Mouse (Mus musculus) heart, postnatal 14 days (tissue): ENCODE data around the gene Slc15a5. TPM values are rescaled to one million over a fixed set of nuclear protein-coding genes. Genes with fewer than 3 reads are reported as not detected.

Experiments
- DNase-seq, 2 experiments: peaks; one replicate each; pipeline ENCODE4 v3.0.0; 2021 to 2022
- intact Hi-C: fragments of 180-260 bp; cut with DNase I; formaldehyde crosslinking; loops from one replicate; pipeline ENCODE4 v1.15.1; 2025
- total RNA-seq, 2 experiments: library from RNA; stranded (reverse); gene quantifications; 2 replicates each; pipeline ENCODE4 v1.2.3; 2021

The Slc15a5 gene
- total RNA-seq, 2 experiments from 2014 or later, result not detected

- intact Hi-C loops, result no loop called here
- no peak for DNase-seq
Measured at GRCm38 (mm10) chr6:138070720-138071504, 8.8 kb downstream of the Slc15a5 start.

GRCm38 (mm10) chr6:138069921-138070320 is 9.8 kb downstream of the Slc15a5 start:
- intact Hi-C loops, result no loop called here
- no peak for DNase-seq

GRCm38 (mm10) chr6:138055572-138055971 is 24.1 kb downstream of the Slc15a5 start:
- intact Hi-C loops, result loop anchor here (10.0 kb wide), 1 partner anchor 99 kb away; no protein-coding TSS in a partner anchor
- DNase-seq, result no peak

GRCm38 (mm10) chr6:138054956-138055355 is 24.8 kb downstream of the Slc15a5 start:
- intact Hi-C loops, result loop anchor here (10.0 kb wide), 1 partner anchor 100 kb away; no protein-coding TSS in a partner anchor
- no peak for DNase-seq

GRCm38 (mm10) chr6:138054166-138054565 is 25.6 kb downstream of the Slc15a5 start:
- intact Hi-C loops, result loop anchor here (10.0 kb wide), 1 partner anchor 101 kb away; no protein-coding TSS in a partner anchor
- peak in 1 of 2 experiments; percentile 8 for DNase-seq

GRCm38 (mm10) chr6:138053686-138054085 is 26.0 kb downstream of the Slc15a5 start:
- intact Hi-C loops, result loop anchor here (10.0 kb wide), 1 partner anchor 101 kb away; no protein-coding TSS in a partner anchor

GRCm38 (mm10) chr6:138045364-138045763 is 34.4 kb downstream of the Slc15a5 start:
- DNase-seq, result no peak
- intact Hi-C loops, result no loop called here

More at GRCm38 (mm10) chr6:138053686-138054085, 26.0 kb downstream of the Slc15a5 start:
- no peak for DNase-seq

GRCm38 (mm10) chr6:138042891-138043290 is 36.8 kb downstream of the Slc15a5 start:
- DNase-seq, result no peak
- intact Hi-C loops, result no loop called here

- intact Hi-C loops, result no loop called here
- DNase-seq, result no peak
Measured at GRCm38 (mm10) chr6:138041865-138042264, 37.9 kb downstream of the Slc15a5 start.

- DNase-seq, result no peak
- intact Hi-C loops, result no loop called here
Measured at GRCm38 (mm10) chr6:138037587-138037986, 42.1 kb downstream of the Slc15a5 start.

GRCm38 (mm10) chr6:138036891-138037290 is 42.8 kb downstream of the Slc15a5 start:
- DNase-seq, result no peak
- intact Hi-C loops, result no loop called here

GRCm38 (mm10) chr6:138016898-138017297 is 62.8 kb downstream of the Slc15a5 start:
- intact Hi-C loops, result no loop called here
- DNase-seq, result no peak

- intact Hi-C loops, result no loop called here
- no peak for DNase-seq
Measured at GRCm38 (mm10) chr6:138014976-138015674, 64.6 kb downstream of the Slc15a5 start.

- intact Hi-C loops, result no loop called here
- DNase-seq, result no peak
Measured at GRCm38 (mm10) chr6:138011955-138012354, 67.8 kb downstream of the Slc15a5 start.

- intact Hi-C loops, result no loop called here
- no peak for DNase-seq
Measured at GRCm38 (mm10) chr6:138007705-138008104, 72.0 kb downstream of the Slc15a5 start.

GRCm38 (mm10) chr6:138006525-138007251 is 73.0 kb downstream of the Slc15a5 start:
- intact Hi-C loops, result no loop called here
- no peak for DNase-seq

GRCm38 (mm10) chr6:137989853-137990252 is 89.9 kb downstream of the Slc15a5 start:
- intact Hi-C loops, result loop anchor here (5.0 kb wide), 1 partner anchor 162 kb away; no protein-coding TSS in a partner anchor
- peak in 1 of 2 experiments; percentile 9 for DNase-seq

- no peak for DNase-seq
- intact Hi-C loops, result loop anchor here (5.0 kb wide), 1 partner anchor 167 kb away; no protein-coding TSS in a partner anchor
Measured at GRCm38 (mm10) chr6:137985169-137985568, 94.5 kb downstream of the Slc15a5 start.

GRCm38 (mm10) chr6:137982195-137982737 is 97.5 kb downstream of the Slc15a5 start:
- intact Hi-C loops, result no loop called here
- DNase-seq, result no peak
